Mouse (Mus musculus): ENCODE data around the gene Gm20695. TPM values are rescaled to one million over a fixed set of nuclear protein-coding genes. Genes with fewer than 3 reads are reported as not detected.
"Not testable (repeated sequence)": the region's sequence is repeated elsewhere in the genome, so short reads cannot be mapped to it uniquely, and the experiment has no call there.

The Gm20695 gene
- 4.3 and 6.2 TPM in 2 replicates for polyA plus RNA-seq (2015; fragmentation: Nextera tagmentation; extraction: Ambion mirVana)

- H3K36me3 ChIP-seq: peaks cover 11% of the 10 kb centered on the region
- H3K9me3 ChIP-seq: no peaks in the 10 kb centered on the region
- H3K27ac ChIP-seq: peak within 1 kb of the TSS; percentile 66; the same call in 1 of the 2 replicates
- peak within 1 kb of the TSS; percentile 86 for H3K9ac ChIP-seq
- ATAC-seq (ENCODE audit: low FRiP score, low read depth): peak; percentile 99
- 0% methylated on average over 88 of the region's 88 CpGs for WGBS
- H3K4me3 ChIP-seq: peak within 1 kb of the TSS; percentile 87
- peaks cover 16% of the 10 kb centered on the region for H3K4me1 ChIP-seq
- no peaks in the 10 kb centered on the region for H3K27me3 ChIP-seq
- peak within 1 kb of the TSS; percentile 78 for H3K4me2 ChIP-seq (replicated peaks)
Measured at GRCm38 (mm10) chr16:3884201-3885064, at the start of gene Gm20695, which contains the start of gene Zfp597. Gm20695 (plus strand) TSS chr16:3884648. Zfp597 (minus strand) TSS chr16:3884561.

GRCm38 (mm10) chr16:3835461-3835860, 49.0 kb upstream of the Gm20695 start:
- WGBS: 78% methylated on average over 2 of the region's 2 CpGs

GRCm38 (mm10) chr16:3839157-3839885, 45.1 kb upstream of the Gm20695 start:
- no peak overlapping the region for H3K4me3 ChIP-seq
- no peaks in the 10 kb centered on the region for H3K9me3 ChIP-seq
- ATAC-seq (ENCODE audit: low FRiP score, low read depth): no peak
- no peaks in the 10 kb centered on the region for H3K4me1 ChIP-seq
- peaks cover 8% of the 10 kb centered on the region for H3K27me3 ChIP-seq
- no peak overlapping the region for H3K27ac ChIP-seq
- H3K36me3 ChIP-seq: no peaks in the 10 kb centered on the region
- no peak overlapping the region for H3K9ac ChIP-seq
- WGBS: 57% methylated on average over 17 of the region's 17 CpGs
- H3K4me2 ChIP-seq (replicated peaks): no peak overlapping the region

More at GRCm38 (mm10) chr16:3835461-3835860, 49.0 kb upstream of the Gm20695 start:
- Histone ChIP-seq H3K9ac (no peak overlapping the region), H3K9me3 (no peaks in the 10 kb centered on the region), H3K4me1 (no peaks in the 10 kb centered on the region), H3K27ac (no peak overlapping the region), H3K4me3 (no peak overlapping the region), H3K4me2 (replicated peaks) (no peak overlapping the region), H3K36me3 (no peaks in the 10 kb centered on the region), H3K27me3 (peaks cover 8% of the 10 kb centered on the region)
- ATAC-seq (ENCODE audit: low FRiP score, low read depth): no peak

DNA sequence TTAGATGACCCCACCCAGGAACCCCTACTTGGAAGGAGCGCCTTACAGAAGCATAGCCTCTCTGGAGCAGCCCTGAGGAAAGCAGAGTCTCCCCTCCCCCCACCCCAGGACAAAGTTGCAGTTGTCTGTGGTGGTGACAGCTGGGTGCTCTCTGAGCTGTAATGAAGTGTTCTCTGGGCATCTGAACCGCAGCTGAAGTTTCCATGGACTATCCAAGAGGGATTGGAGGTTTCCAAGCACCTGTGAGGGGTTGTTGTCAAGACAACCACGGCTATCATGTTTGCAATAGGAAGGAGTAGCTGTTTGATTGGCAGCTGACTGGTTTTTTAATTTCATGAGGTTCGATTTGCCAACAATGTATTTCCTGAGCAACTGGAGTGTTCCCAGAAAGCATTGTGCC, 41.5 kb upstream of the Gm20695 start:
- ATAC-seq (ENCODE audit: low FRiP score, low read depth): no peak
- no peaks in the 10 kb centered on the region for H3K36me3 ChIP-seq
- peaks cover 8% of the 10 kb centered on the region for H3K27me3 ChIP-seq
- H3K9ac ChIP-seq: no peak overlapping the region
- no peaks in the 10 kb centered on the region for H3K9me3 ChIP-seq
- 39% methylated on average over 4 of the region's 4 CpGs for WGBS
- H3K4me3 ChIP-seq: no peak overlapping the region
- H3K27ac ChIP-seq: no peak overlapping the region
- H3K4me1 ChIP-seq: peaks cover 6% of the 10 kb centered on the region
- no peak overlapping the region for H3K4me2 ChIP-seq (replicated peaks)

GRCm38 (mm10) chr16:3843796-3844195, 40.7 kb upstream of the Gm20695 start:
- no peaks in the 10 kb centered on the region for H3K9me3 ChIP-seq
- no peaks in the 10 kb centered on the region for H3K36me3 ChIP-seq
- WGBS: 80% methylated on average over 1 of the region's 1 CpGs
- no peak overlapping the region for H3K27ac ChIP-seq
- H3K27me3 ChIP-seq: peaks cover 5% of the 10 kb centered on the region
- no peak overlapping the region for H3K9ac ChIP-seq
- H3K4me3 ChIP-seq: no peak overlapping the region
- peaks cover 7% of the 10 kb centered on the region for H3K4me1 ChIP-seq
- no peak for ATAC-seq (ENCODE audit: low FRiP score, low read depth)
- no peak overlapping the region for H3K4me2 ChIP-seq (replicated peaks)

- Histone ChIP-seq H3K27ac (no peak within 1 kb of the TSS), H3K4me3 (peak within 1 kb of the TSS; percentile 71), H3K4me1 (peaks cover 7% of the 10 kb centered on the region), H3K9me3 (no peaks in the 10 kb centered on the region), H3K27me3 (no peaks in the 10 kb centered on the region), H3K4me2 (replicated peaks) (peak within 1 kb of the TSS; percentile 70), H3K9ac (peak within 1 kb of the TSS; percentile 77), H3K36me3 (no peaks in the 10 kb centered on the region)
- WGBS: 3% methylated on average over 38 of the region's 38 CpGs
- ATAC-seq (ENCODE audit: low FRiP score, low read depth): peak; percentile 100
Measured at GRCm38 (mm10) chr16:3846711-3847518, 37.5 kb upstream of the Gm20695 start, which contains the start of gene Zfp174. Zfp174 (plus strand) TSS chr16:3847268.

DNA sequence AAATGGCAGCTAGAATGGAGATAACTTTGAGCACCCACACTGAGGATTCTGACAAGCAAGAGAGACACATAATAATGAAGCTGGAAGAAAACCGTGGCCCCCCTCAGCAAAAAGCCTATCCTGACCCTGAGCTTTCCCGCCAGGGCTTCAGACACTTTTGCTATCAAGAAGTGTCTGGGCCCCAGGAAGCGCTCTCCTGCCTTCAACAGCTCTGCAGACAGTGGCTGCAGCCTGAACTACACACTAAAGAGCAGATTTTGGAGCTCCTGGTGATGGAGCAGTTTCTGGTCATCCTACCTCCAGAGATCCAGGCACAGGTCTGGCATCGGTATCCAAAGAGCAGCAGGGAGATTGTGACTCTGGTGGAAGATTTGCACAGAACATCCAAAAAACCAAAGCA, 36.6 kb upstream of the Gm20695 start:
- peak overlapping the region; percentile 70 for H3K4me2 ChIP-seq (replicated peaks)
- no peaks in the 10 kb centered on the region for H3K9me3 ChIP-seq
- peak overlapping the region; percentile 77 for H3K9ac ChIP-seq
- ATAC-seq (ENCODE audit: low FRiP score, low read depth): no peak
- no peak overlapping the region for H3K27ac ChIP-seq
- peaks cover 7% of the 10 kb centered on the region for H3K4me1 ChIP-seq
- no peaks in the 10 kb centered on the region for H3K36me3 ChIP-seq
- WGBS: 73% methylated on average over 4 of the region's 4 CpGs
- peak overlapping the region; percentile 71 for H3K4me3 ChIP-seq
- H3K27me3 ChIP-seq: no peaks in the 10 kb centered on the region

GRCm38 (mm10) chr16:3848416-3848815, 36.0 kb upstream of the Gm20695 start:
- no peak overlapping the region for H3K9ac ChIP-seq
- no peak overlapping the region for H3K27ac ChIP-seq
- H3K27me3 ChIP-seq: no peaks in the 10 kb centered on the region
- no peaks in the 10 kb centered on the region for H3K9me3 ChIP-seq
- no peaks in the 10 kb centered on the region for H3K36me3 ChIP-seq
- 72% methylated on average over 3 of the region's 3 CpGs for WGBS
- no peak overlapping the region for H3K4me2 ChIP-seq (replicated peaks)
- H3K4me3 ChIP-seq: no peak overlapping the region
- no peak for ATAC-seq (ENCODE audit: low FRiP score, low read depth)
- H3K4me1 ChIP-seq: peaks cover 7% of the 10 kb centered on the region

GRCm38 (mm10) chr16:3851301-3851700, 33.1 kb upstream of the Gm20695 start:
- not testable (repeated sequence) for H3K4me2 ChIP-seq (replicated peaks); ATAC-seq (ENCODE audit: low FRiP score, low read depth); H3K9me3 ChIP-seq; H3K27me3 ChIP-seq; H3K36me3 ChIP-seq; H3K27ac ChIP-seq; H3K4me3 ChIP-seq; H3K4me1 ChIP-seq; H3K9ac ChIP-seq
- WGBS: 81% methylated on average over 13 of the region's 13 CpGs

DNA sequence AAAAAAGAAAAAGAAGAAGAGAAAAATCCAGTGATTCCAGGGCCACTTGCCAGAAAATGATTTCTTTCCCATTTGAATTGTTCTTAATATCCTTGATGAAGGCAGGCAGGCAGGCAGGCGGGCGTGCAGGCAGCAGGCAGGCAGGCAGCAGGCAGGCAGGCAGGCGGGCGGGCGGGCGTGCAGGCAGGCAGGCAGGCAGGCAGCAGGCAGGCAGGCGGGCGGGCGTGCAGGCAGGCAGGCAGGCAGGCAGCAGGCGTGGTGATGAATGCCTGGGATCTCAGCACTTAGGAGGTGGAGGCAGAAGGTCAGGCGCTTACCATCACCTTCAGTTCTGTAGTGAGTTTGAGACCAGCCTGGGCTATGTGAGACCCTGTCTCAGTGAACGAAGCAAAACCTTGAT, 31.9 kb upstream of the Gm20695 start:
- 0 out of 2 replicates have a peak, but pooled peaks cover 6% of the 10 kb centered on the region for H3K36me3 ChIP-seq
- no peaks in the 10 kb centered on the region for H3K9me3 ChIP-seq
- no peak for ATAC-seq (ENCODE audit: low FRiP score, low read depth)
- WGBS: 28% methylated on average over 12 of the region's 12 CpGs
- H3K9ac ChIP-seq: no peak overlapping the region
- H3K27me3 ChIP-seq: no peaks in the 10 kb centered on the region
- peaks cover 5% of the 10 kb centered on the region for H3K4me1 ChIP-seq
- H3K4me3 ChIP-seq: no peak overlapping the region
- no peak overlapping the region for H3K27ac ChIP-seq
- no peak overlapping the region for H3K4me2 ChIP-seq (replicated peaks)

GRCm38 (mm10) chr16:3854437-3855182, 29.8 kb upstream of the Gm20695 start:
- Histone ChIP-seq H3K36me3 (0 out of 2 replicates have a peak, but pooled peaks cover 6% of the 10 kb centered on the region), H3K27me3 (no peaks in the 10 kb centered on the region), H3K4me1 (no peaks in the 10 kb centered on the region), H3K4me2 (replicated peaks) (no peak overlapping the region), H3K9me3 (no peaks in the 10 kb centered on the region), H3K27ac (no peak overlapping the region), H3K9ac (no peak overlapping the region), H3K4me3 (no peak overlapping the region)
- ATAC-seq (ENCODE audit: low FRiP score, low read depth): no peak
- 74% methylated on average over 11 of the region's 11 CpGs for WGBS

Data from limb, embryonic 13.5 days (tissue).